Mouse (Mus musculus): ENCODE results near the gene Ankle2.

- TF ChIP-seq CTCF (IDR thresholded peaks at IDR 0.05; ENCODE audit: low read depth, low read length) (0 out of 2 replicates have a peak, but pooled peaks have one; percentile 28), POLR2A (IDR thresholded peaks at IDR 0.05; ENCODE audit: borderline replicate concordance, low read depth, low read length) (no peak)
Observed at GRCm38 (mm10) chr5:110231638-110232037, 834 bp downstream of the Ankle2 start.
